Mouse (Mus musculus) midbrain, embryonic 10.5 days (tissue): ENCODE results near the gene Olfr805. TPM values are rescaled to one million over a fixed set of nuclear protein-coding genes. Genes with fewer than 3 reads are reported as not detected.

Experiments
- DNase-seq: peaks from one replicate; pipeline ENCODE4 v3.0.0-alpha.2; 2017; ENCODE audit warnings: low spot score
- H3K27ac ChIP-seq: fragments of 300-500 bp; sonication (generic); replicated peaks from 2 replicates; pipeline ENCODE4 v1.5.1; 2016; ENCODE audit warnings: mild to moderate bottlenecking
- H3K27me3 ChIP-seq: fragments of 300-500 bp; sonication (generic); 2 replicates; pipeline ENCODE4 v1.6.1; 2016; ENCODE audit warnings: low read depth, mild to moderate bottlenecking; ENCODE audit not compliant: poor library complexity, severe bottlenecking
- H3K36me3 ChIP-seq: fragments of 300-500 bp; sonication (generic); 2 replicates; pipeline ENCODE4 v1.6.1; 2016; ENCODE audit warnings: mild to moderate bottlenecking, moderate library complexity
- H3K4me1 ChIP-seq: fragments of 300-500 bp; sonication (generic); 2 replicates; pipeline ENCODE4 v1.6.1; 2016
- H3K4me3 ChIP-seq: fragments of 300-500 bp; sonication (generic); 2 replicates; pipeline ENCODE4 v1.5.1; 2016; ENCODE audit warnings: mild to moderate bottlenecking, moderate library complexity
- H3K9me3 ChIP-seq: fragments of 300-500 bp; sonication (generic); replicated peaks from 2 replicates; pipeline ENCODE4 v1.6.1; 2016; ENCODE audit warnings: mild to moderate bottlenecking
- WGBS: fragments of 180-500 bp; shearing (Covaris S2); methylation state at CpG from one replicate; pipeline ENCODE4 v1.1.7; 2016; 5-methylcytosine and 5-hydroxymethylcytosine counted together
- microRNA-seq: library from miRNA; unstranded; fragments of <30 nt; microRNA quantifications from one replicate; pipeline ENCODE4, GENCODE M21; 2017
- polyA plus RNA-seq: library from polyadenylated mRNA; unstranded; fragments of >200 nt; fragmentation: Nextera tagmentation; extraction: Ambion mirVana; gene quantifications from 2 replicates; pipeline ENCODE4 v1.2.1, GENCODE M21; 2016

The Olfr805 gene
- polyA plus RNA-seq = not detected in 2 replicates

DNA sequence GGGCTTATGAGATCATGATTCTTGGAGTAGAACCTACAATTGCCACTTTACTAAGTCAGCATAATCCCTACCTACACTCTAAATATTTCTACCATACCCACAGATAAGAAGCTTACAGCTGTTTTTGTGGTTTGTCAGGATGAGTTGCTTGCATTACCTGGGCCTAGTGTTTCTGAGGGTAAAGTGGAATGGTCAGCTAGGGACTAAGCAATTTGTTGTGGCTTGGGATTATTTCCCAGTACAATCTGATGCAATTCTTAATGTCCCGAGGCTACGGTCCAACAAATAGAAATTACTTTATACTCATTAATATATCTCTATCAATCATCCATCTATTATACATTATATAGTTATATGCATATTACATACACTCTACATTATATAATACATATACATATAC lies at the start of gene Olfr805:
Gene Olfr805 (minus strand): TSS at position 101 of the 400 bp plus-strand sequence.
- Histone ChIP-seq H3K4me3 (no peak within 1 kb of the TSS), H3K36me3 (no peaks in the 10 kb centered on the region), H3K9me3 (no peaks in the 10 kb centered on the region), H3K4me1 (no peaks in the 10 kb centered on the region), H3K27me3 (no peaks in the 10 kb centered on the region), H3K27ac (no peak within 1 kb of the TSS)
- no peak for DNase-seq
- WGBS = 94% methylated on average over 2 of the region's 2 CpGs

DNA sequence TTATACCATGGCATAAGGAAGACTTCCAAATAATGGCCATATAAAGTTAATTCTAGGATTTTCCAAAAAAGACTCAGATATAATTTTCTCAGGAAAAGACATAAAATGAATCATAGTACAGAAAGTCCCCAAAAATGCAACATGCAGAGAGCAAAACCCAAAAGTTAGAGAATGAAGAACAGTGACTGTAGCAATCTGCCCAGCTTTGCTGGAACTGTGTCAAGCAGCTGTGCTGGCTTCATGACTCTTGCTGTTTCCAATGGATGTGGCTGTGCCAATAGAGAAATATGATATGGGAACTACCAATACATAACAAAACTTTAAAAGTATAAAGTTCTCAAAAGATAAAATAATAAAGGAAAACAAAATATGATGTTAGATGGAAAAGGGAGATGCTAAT lies 48.9 kb upstream of the Olfr805 start:
- H3K4me3 ChIP-seq = no peak overlapping the region
- H3K4me1 ChIP-seq = no peaks in the 10 kb centered on the region
- H3K36me3 ChIP-seq = no peaks in the 10 kb centered on the region

DNA sequence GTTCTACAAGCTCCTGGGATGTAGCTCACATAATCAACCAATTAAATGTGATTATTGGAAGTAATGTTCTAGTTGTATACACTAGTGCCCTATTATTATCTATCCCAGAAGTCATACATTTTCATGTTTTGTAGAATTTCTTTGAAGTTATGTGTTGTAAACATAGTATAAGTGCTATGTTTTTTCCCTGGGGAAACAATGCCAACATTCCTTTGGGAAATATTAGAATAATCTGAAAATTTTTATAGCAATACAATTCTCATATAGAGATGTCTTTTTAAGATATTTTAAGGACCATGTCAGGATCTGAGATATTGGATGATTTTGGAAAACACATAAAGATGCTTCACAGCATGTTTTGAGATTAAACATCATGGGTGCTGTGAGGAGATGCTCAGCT lies 45.2 kb upstream of the Olfr805 start, which contains the start of gene Olfr809:
Gene Olfr809 (plus strand): TSS at position 301 of the 400 bp plus-strand sequence.
- no peak for DNase-seq
- Histone ChIP-seq H3K36me3 (no peaks in the 10 kb centered on the region), H3K4me3 (no peak within 1 kb of the TSS)

More for the DNA sequence above, 48.9 kb upstream of the Olfr805 start:
- Histone ChIP-seq H3K27ac (no peak overlapping the region), H3K9me3 (no peaks in the 10 kb centered on the region), H3K27me3 (no peaks in the 10 kb centered on the region)
- DNase-seq = no peak

DNA sequence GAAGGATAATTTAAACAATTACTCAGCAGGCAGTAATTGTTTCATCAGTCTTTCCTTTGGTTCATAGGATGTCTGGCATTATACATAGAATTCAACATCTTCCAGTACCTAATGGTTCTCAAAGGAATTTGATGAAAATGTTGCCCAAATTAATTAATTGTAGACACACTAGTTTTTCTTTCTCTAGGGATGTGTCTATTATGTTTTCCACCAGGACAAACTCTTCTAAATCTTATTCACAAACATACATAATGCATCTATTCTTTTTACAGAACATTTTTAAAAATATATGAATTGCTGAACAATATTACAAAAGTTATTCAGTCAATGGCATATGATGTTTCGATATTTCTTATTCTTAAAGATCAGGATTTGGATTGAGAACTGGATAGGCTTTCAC lies 36.0 kb upstream of the Olfr805 start, which contains the start of gene Olfr808:
Gene Olfr808 (plus strand): TSS at position 301 of the 400 bp plus-strand sequence.
- Histone ChIP-seq H3K4me3 (no peak within 1 kb of the TSS), H3K27me3 (no peaks in the 10 kb centered on the region), H3K27ac (no peak within 1 kb of the TSS), H3K9me3 (no peaks in the 10 kb centered on the region), H3K4me1 (no peaks in the 10 kb centered on the region), H3K36me3 (no peaks in the 10 kb centered on the region)
- no peak for DNase-seq
- 93% methylated on average over 1 of the region's 1 CpGs for WGBS

More for the DNA sequence above, 45.2 kb upstream of the Olfr805 start, which contains the start of gene Olfr809:
- Histone ChIP-seq H3K27ac (no peak within 1 kb of the TSS), H3K4me1 (no peaks in the 10 kb centered on the region), H3K9me3 (no peaks in the 10 kb centered on the region), H3K27me3 (no peaks in the 10 kb centered on the region)

DNA sequence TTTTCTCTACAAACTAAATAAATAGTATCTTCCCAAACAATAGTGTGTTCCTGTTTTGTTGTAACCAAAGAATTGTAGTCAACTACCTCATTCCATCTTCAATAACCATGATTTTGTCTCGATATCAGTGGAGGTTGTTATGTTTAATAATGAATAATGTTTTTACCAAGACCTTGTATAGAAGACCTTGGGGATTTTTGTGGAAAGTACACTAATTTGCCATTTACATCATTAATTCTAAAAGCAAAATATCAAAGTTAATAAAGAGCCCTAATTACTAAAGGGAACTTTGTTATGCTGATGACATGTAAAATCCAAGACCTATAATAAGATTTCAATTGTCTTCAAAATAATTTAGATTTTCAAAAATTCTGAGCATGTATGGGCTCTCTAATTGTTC lies 28.5 kb upstream of the Olfr805 start, which contains the start of gene Olfr807:
Gene Olfr807 (minus strand): TSS at position 101 of the 400 bp plus-strand sequence.
- Histone ChIP-seq H3K4me3 (no peak within 1 kb of the TSS), H3K36me3 (no peaks in the 10 kb centered on the region), H3K4me1 (no peaks in the 10 kb centered on the region), H3K27me3 (no peaks in the 10 kb centered on the region), H3K9me3 (no peaks in the 10 kb centered on the region), H3K27ac (no peak within 1 kb of the TSS)
- DNase-seq = no peak
- 85% methylated on average over 1 of the region's 1 CpGs for WGBS

DNA sequence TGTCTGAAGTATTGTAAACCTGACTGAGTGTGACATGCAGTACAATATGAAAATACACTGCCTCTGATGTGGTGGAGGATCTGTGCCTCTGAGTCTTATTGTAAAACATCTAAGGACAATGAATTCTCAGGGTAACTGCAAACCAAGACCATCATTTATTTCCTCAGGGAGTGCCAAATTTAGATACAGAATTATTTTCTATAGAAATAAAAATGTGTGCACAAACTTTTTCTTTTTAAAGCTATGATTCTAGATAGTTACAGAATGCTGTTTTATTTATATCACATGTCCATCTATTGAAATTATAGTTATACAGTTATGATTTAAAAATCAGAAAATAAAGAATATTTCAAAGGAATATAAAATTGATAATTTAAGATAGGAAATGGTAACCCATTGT lies 12.6 kb upstream of the Olfr805 start, which contains the start of gene Olfr806:
Gene Olfr806 (minus strand): TSS at position 101 of the 400 bp plus-strand sequence.
- no peak within 1 kb of the TSS for H3K27ac ChIP-seq
- no peaks in the 10 kb centered on the region for H3K4me1 ChIP-seq
- no peaks in the 10 kb centered on the region for H3K9me3 ChIP-seq
- no peak for DNase-seq
- no peaks in the 10 kb centered on the region for H3K36me3 ChIP-seq
- no peak within 1 kb of the TSS for H3K4me3 ChIP-seq
- H3K27me3 ChIP-seq = no peaks in the 10 kb centered on the region

DNA sequence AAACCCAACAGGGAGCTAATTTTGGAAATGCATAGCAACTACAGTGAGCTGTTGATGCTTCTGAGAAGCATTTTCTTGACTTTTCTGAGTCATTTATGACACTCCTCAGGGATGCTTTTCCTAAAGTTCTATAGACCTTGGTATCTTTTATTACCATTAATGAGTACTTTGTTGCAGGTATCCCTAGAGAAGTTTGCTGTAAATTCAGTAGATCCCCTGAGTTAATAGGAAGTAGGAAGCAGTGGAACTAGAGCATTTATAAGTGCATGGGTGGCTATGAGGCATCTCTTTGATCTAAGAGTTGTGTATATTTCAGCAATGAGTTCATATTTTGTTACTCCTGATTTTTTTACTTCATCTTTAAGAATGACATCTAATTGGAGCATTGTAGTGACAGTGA lies 26.3 kb downstream of the Olfr805 start, which contains the start of gene Olfr804:
Gene Olfr804 (plus strand): TSS at position 301 of the 400 bp plus-strand sequence.
- Histone ChIP-seq H3K9me3 (no peaks in the 10 kb centered on the region), H3K36me3 (no peaks in the 10 kb centered on the region), H3K4me1 (no peaks in the 10 kb centered on the region), H3K4me3 (no peak within 1 kb of the TSS), H3K27me3 (no peaks in the 10 kb centered on the region), H3K27ac (no peak within 1 kb of the TSS)
- no peak for DNase-seq

DNA sequence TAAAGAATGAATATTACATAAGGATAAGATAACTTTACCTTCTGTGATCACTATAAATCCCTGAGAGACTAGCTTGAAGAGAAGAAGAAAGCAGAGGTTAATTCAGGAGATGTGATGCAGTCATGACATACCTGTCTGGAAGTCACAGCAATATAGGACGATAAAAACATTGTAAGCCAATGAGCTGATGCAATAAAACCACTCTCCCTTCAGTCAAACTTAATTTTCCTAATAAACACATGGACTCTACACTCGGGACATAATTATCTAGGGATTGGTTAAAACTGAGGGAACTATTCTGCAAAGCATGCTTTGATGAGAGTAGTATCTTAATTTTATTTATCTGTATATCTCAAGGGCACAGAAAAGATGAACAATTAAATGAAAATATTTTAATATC lies 35.0 kb downstream of the Olfr805 start, which contains the start of gene Olfr803:
Gene Olfr803 (minus strand): TSS at position 101 of the 400 bp plus-strand sequence.
- no peak for DNase-seq
- Histone ChIP-seq H3K36me3 (no peaks in the 10 kb centered on the region), H3K27me3 (no peaks in the 10 kb centered on the region), H3K4me3 (no peak within 1 kb of the TSS), H3K27ac (no peak within 1 kb of the TSS), H3K4me1 (no peaks in the 10 kb centered on the region), H3K9me3 (no peaks in the 10 kb centered on the region)
- WGBS = 91% methylated on average over 2 of the region's 2 CpGs

DNA sequence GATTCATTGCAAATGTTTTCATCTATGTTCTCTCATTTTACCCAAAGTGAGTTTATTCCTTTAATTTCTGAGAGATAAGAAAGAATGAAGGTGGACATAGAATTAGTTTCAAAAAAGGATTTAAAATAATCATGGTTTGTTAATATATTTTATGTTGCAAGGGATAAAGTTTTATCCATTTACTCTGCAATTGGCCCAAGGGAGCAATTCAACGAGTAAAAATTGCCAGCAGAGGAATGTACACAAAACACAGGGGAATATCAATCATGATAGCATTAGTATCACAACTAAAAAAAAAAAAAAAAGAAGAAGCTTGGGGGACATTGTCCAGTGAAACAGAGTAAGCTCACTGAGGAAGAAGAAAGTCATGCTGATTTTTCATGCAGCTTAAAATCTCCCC lies 41.1 kb downstream of the Olfr805 start, which contains the start of gene Olfr802:
Gene Olfr802 (minus strand): TSS at position 101 of the 400 bp plus-strand sequence.
- Histone ChIP-seq H3K27me3 (no peaks in the 10 kb centered on the region), H3K4me1 (no peaks in the 10 kb centered on the region), H3K27ac (no peak within 1 kb of the TSS), H3K4me3 (no peak within 1 kb of the TSS), H3K9me3 (no peaks in the 10 kb centered on the region), H3K36me3 (no peaks in the 10 kb centered on the region)
- DNase-seq = no peak
- 68% methylated on average over 1 of the region's 1 CpGs for WGBS

DNA sequence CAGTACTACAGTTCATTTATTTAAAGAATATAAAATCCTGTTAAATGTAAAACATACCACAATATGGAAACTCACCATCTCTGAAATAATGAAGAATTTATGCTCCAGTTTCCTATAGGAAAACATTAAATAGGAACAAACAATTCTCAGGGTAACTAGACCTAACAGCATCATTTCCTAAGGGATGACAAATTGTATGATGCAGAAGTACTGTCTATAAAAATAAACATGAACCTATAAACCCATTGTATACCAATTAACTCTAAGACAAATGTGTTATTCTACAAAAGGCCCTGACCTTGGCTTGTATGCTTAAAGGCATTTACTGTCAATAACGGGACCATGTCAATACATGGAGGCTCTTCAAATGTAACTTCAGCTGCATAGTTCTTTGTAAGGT lies 55.4 kb downstream of the Olfr805 start, which contains the start of gene Olfr801:
Gene Olfr801 (minus strand): TSS at position 101 of the 400 bp plus-strand sequence.
- whole genome bisulfite sequencing = 82% methylated on average over 1 of the region's 1 CpGs
- H3K9me3 ChIP-seq = no peaks in the 10 kb centered on the region
- H3K36me3 ChIP-seq = no peaks in the 10 kb centered on the region
- H3K27me3 ChIP-seq = no peaks in the 10 kb centered on the region
- no peak for DNase-seq
- no peak within 1 kb of the TSS for H3K4me3 ChIP-seq
- no peak within 1 kb of the TSS for H3K27ac ChIP-seq
- no peaks in the 10 kb centered on the region for H3K4me1 ChIP-seq

Small RNA genes lying within 50 kb of the gene (microRNA-seq; reads per million reads assigned to microRNA genes)
- gene Gm24485 = not detected

Other genes starting within 250 kb of the Olfr805 start
- gene Olfr789, start 244.6 kb downstream of the Olfr805 start, polyA plus RNA-seq = not detected in 2 replicates
- gene Olfr790, start 230.9 kb downstream of the Olfr805 start, polyA plus RNA-seq = not detected in 2 replicates
- not detected in 2 replicates for gene Olfr791, start 207.6 kb downstream of the Olfr805 start, polyA plus RNA-seq
- not detected in 2 replicates for gene Olfr792, start 190.2 kb downstream of the Olfr805 start, polyA plus RNA-seq
- gene Olfr794, start 161.7 kb downstream of the Olfr805 start, polyA plus RNA-seq = not detected in 2 replicates
- gene Olfr796, start 116.8 kb downstream of the Olfr805 start, polyA plus RNA-seq = not detected in 2 replicates
- not detected in 2 replicates for gene Olfr798, start 101.4 kb downstream of the Olfr805 start, polyA plus RNA-seq
- gene Olfr799, start 91.9 kb downstream of the Olfr805 start, polyA plus RNA-seq = not detected in 2 replicates
- not detected in 2 replicates for gene Olfr800, start 71.7 kb downstream of the Olfr805 start, polyA plus RNA-seq
- gene Olfr801, start 55.5 kb downstream of the Olfr805 start, polyA plus RNA-seq = not detected in 2 replicates
- gene Olfr802, start 41.2 kb downstream of the Olfr805 start, polyA plus RNA-seq = not detected in 2 replicates
- not detected in 2 replicates for gene Olfr803, start 35.1 kb downstream of the Olfr805 start, polyA plus RNA-seq
- not detected in 2 replicates for gene Olfr804, start 26.2 kb downstream of the Olfr805 start, polyA plus RNA-seq
- gene Olfr806, start 12.5 kb upstream of the Olfr805 start, polyA plus RNA-seq = not detected in 2 replicates
- not detected in 2 replicates for gene Olfr807, start 28.4 kb upstream of the Olfr805 start, polyA plus RNA-seq
- not detected in 2 replicates for gene Olfr808, start 36.1 kb upstream of the Olfr805 start, polyA plus RNA-seq
- not detected in 2 replicates for gene Olfr809, start 45.3 kb upstream of the Olfr805 start, polyA plus RNA-seq
- not detected in 2 replicates for gene Olfr810, start 65.5 kb upstream of the Olfr805 start, polyA plus RNA-seq
- not detected in 2 replicates for gene Olfr811, start 75.0 kb upstream of the Olfr805 start, polyA plus RNA-seq
- gene Olfr812, start 116.7 kb upstream of the Olfr805 start, polyA plus RNA-seq = not detected in 2 replicates
- not detected in 2 replicates for gene Olfr813, start 126.0 kb upstream of the Olfr805 start, polyA plus RNA-seq
- gene Olfr814, start 150.5 kb upstream of the Olfr805 start, polyA plus RNA-seq = not detected in 2 replicates
- not detected in 2 replicates for gene Olfr815, start 176.5 kb upstream of the Olfr805 start, polyA plus RNA-seq
- not detected in 2 replicates for gene Olfr816, start 186.2 kb upstream of the Olfr805 start, polyA plus RNA-seq
- gene Olfr818, start 219.7 kb upstream of the Olfr805 start, polyA plus RNA-seq = not detected in 2 replicates
- not detected in 2 replicates for gene Olfr819, start 237.9 kb upstream of the Olfr805 start, polyA plus RNA-seq
- not detected in 2 replicates for gene Olfr247, start 246.8 kb upstream of the Olfr805 start, polyA plus RNA-seq